Mouse (Mus musculus): ENCODE results near the gene Mrgpra2a. TPM values are rescaled to one million over a fixed set of nuclear protein-coding genes. Genes with fewer than 3 reads are reported as not detected.

Gene Mrgpra2a
- polyA plus RNA-seq, 1 experiment = not detected

DNA sequence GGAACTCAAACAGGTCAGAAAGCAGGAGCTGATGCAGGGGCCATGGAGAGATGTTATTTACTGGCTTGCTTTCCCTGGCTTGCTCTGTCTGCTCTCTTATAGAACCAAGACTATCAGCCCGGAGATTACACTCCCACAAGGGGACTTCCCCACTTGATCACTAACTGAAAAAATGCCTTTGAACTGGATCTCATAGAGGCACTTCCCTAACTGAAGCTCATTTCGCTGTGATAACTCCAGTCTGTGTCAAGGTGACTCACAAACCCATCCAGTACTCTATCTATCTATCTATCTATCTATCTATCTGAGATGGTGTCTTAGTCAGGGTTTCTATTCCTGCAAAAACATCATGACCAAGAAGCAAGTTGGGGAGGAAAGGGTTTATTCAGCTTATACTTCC is 41.3 kb downstream of the Mrgpra2a start:
- Histone ChIP-seq H3K4me1 (ENCODE audit: control insufficient read depth, insufficient read depth, low read length) (no peaks in the 10 kb centered on the region), H3K4me3 (replicated peaks; ENCODE audit: insufficient read depth, low read depth, low read length) (no peak overlapping the region), H3K27ac (ENCODE audit: insufficient read depth, low read length) (no peak overlapping the region), H3K27me3 (ENCODE audit: control insufficient read depth, insufficient read depth, low read length) (no peaks in the 10 kb centered on the region)
- DNase-seq = no peak
- WGBS = 52% methylated on average over 2 of the region's 2 CpGs
- TF ChIP-seq CTCF (IDR thresholded peaks at IDR 0.05; ENCODE audit: borderline replicate concordance, insufficient read depth, low read depth, low read length) (no peak), POLR2A (IDR thresholded peaks at IDR 0.05; ENCODE audit: borderline replicate concordance, insufficient read depth, low read length) (no peak)

DNA sequence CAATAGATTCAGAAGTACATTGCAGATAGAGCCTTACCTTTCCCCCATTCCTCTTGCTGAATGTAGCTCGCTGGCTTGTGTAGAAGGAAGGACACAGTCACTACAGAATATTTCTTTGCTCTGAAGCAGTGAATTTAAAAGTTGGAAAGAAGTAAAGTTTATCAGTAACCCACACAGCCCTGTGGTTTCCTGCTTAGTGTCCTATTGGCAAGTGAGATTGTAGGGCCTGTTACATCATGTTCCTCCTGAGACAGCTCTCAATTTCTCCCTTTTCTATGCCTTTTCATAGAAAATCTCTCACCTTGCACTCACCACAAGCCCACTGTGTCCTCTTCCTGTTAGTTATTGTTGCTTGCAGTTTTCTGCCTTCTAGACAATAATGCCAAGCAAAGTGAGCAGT is 42.4 kb downstream of the Mrgpra2a start:
- Histone ChIP-seq H3K27me3 (ENCODE audit: control insufficient read depth, insufficient read depth, low read length) (no peaks in the 10 kb centered on the region), H3K27ac (ENCODE audit: insufficient read depth, low read length) (no peak overlapping the region), H3K4me3 (replicated peaks; ENCODE audit: insufficient read depth, low read depth, low read length) (no peak overlapping the region), H3K4me1 (ENCODE audit: control insufficient read depth, insufficient read depth, low read length) (no peaks in the 10 kb centered on the region)
- DNase-seq = no peak
- WGBS = 22% methylated on average over 1 of the region's 1 CpGs
- TF ChIP-seq POLR2A (IDR thresholded peaks at IDR 0.05; ENCODE audit: borderline replicate concordance, insufficient read depth, low read length) (no peak), CTCF (IDR thresholded peaks at IDR 0.05; ENCODE audit: borderline replicate concordance, insufficient read depth, low read depth, low read length) (no peak)

DNA sequence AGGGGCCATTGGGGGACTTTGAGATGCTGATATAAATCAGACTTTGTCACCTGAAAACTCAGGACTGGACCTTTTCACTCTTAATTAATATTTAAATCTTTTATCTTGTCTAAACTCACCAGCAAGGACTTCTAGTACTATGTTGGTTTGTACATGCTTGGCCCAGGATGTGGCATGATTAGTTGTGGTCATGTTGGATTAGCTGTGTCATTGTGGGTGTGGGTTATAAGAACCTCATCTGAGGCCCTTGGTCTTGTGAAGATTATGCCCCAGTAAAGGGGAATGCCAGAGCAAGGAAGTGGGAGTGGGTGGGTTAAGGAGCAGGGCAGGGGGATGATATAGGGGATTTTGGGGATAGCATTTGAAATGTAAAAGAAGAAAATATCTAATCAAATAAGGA is 50.8 kb downstream of the Mrgpra2a start:
- no peak overlapping the region for H3K27ac ChIP-seq (ENCODE audit: insufficient read depth, low read length)
- H3K4me3 ChIP-seq (replicated peaks; ENCODE audit: insufficient read depth, low read depth, low read length) = no peak overlapping the region
- H3K27me3 ChIP-seq (ENCODE audit: control insufficient read depth, insufficient read depth, low read length) = no peaks in the 10 kb centered on the region
- DNase-seq = no peak
- no peak for TF ChIP-seq POLR2A (IDR thresholded peaks at IDR 0.05; ENCODE audit: borderline replicate concordance, insufficient read depth, low read length)
- no peak for TF ChIP-seq CTCF (IDR thresholded peaks at IDR 0.05; ENCODE audit: borderline replicate concordance, insufficient read depth, low read depth, low read length)
- no peaks in the 10 kb centered on the region for H3K4me1 ChIP-seq (ENCODE audit: control insufficient read depth, insufficient read depth, low read length)

Other genes with a start within 250 kb of the Mrgpra2a start
- gene Mrgpra6, start 247.2 kb downstream of the Mrgpra2a start, polyA plus RNA-seq (2012; rRNA removed) = not detected in 2 replicates
- gene Mrgpra9, start 199.3 kb downstream of the Mrgpra2a start, polyA plus RNA-seq (2012; rRNA removed) = not detected in 2 replicates
- gene Mrgpra1, start 97.9 kb downstream of the Mrgpra2a start, polyA plus RNA-seq (2012; rRNA removed) = not detected in 2 replicates
- 0.08 TPM in 1 of 2 replicates, not detected in the other for gene Mrgpra2b, start 76.7 kb upstream of the Mrgpra2a start, polyA plus RNA-seq (2012; rRNA removed)
- gene Mrgpra3, start 149.2 kb upstream of the Mrgpra2a start, polyA plus RNA-seq (2012; rRNA removed) = not detected in 2 replicates